Mouse (Mus musculus): ENCODE results near the gene 9630041A04Rik. TPM values are rescaled to one million over a fixed set of nuclear protein-coding genes. Genes with fewer than 3 reads are reported as not detected.

9630041A04Rik gene
- total RNA-seq (2021): not detected in 2 replicates
- long read RNA-seq: 0 reads

- DNase-seq: no peak
These were observed at the start of gene 9630041A04Rik for GRCm38 (mm10) chr9:101861596-101862471. Gene 9630041A04Rik (plus strand): TSS chr9:101861841.

GRCm38 (mm10) chr9:101823896-101824295 lies 37.7 kb upstream of the 9630041A04Rik start:
- no peak for DNase-seq

- no peak for DNase-seq
These were observed 36.0 kb upstream of the 9630041A04Rik start for GRCm38 (mm10) chr9:101825626-101826025.

GRCm38 (mm10) chr9:101833619-101834018 lies 28.0 kb upstream of the 9630041A04Rik start:
- no peak for DNase-seq

- DNase-seq: no peak
These were observed 20.5 kb upstream of the 9630041A04Rik start for GRCm38 (mm10) chr9:101841101-101841500.

- DNase-seq: no peak
These were observed 17.7 kb upstream of the 9630041A04Rik start for GRCm38 (mm10) chr9:101843893-101844292.

- DNase-seq: no peak
These were observed 15.9 kb upstream of the 9630041A04Rik start for GRCm38 (mm10) chr9:101845691-101846090.

GRCm38 (mm10) chr9:101862481-101863065 lies 932 bp downstream of the 9630041A04Rik start:
- DNase-seq: peak; percentile 33

- no peak for DNase-seq
These were observed 1.5 kb downstream of the 9630041A04Rik start for GRCm38 (mm10) chr9:101863130-101863529.

GRCm38 (mm10) chr9:101868593-101868992 lies 7.0 kb downstream of the 9630041A04Rik start:
- DNase-seq: no peak

- DNase-seq: no peak
These were observed 8.4 kb downstream of the 9630041A04Rik start for GRCm38 (mm10) chr9:101870034-101870433.

- no peak for DNase-seq
These were observed 13.7 kb downstream of the 9630041A04Rik start for GRCm38 (mm10) chr9:101875306-101875705.

- no peak for DNase-seq
These were observed 15.7 kb downstream of the 9630041A04Rik start for GRCm38 (mm10) chr9:101877109-101877987.

- no peak for DNase-seq
These were observed 21.7 kb downstream of the 9630041A04Rik start for GRCm38 (mm10) chr9:101883295-101883694.

GRCm38 (mm10) chr9:101897851-101898250 lies 36.2 kb downstream of the 9630041A04Rik start:
- DNase-seq: no peak

GRCm38 (mm10) chr9:101903406-101903805 lies 41.8 kb downstream of the 9630041A04Rik start:
- DNase-seq: no peak

- no peak for DNase-seq
These were observed 46.2 kb downstream of the 9630041A04Rik start for GRCm38 (mm10) chr9:101907747-101908255.

GRCm38 (mm10) chr9:101908849-101909248 lies 47.2 kb downstream of the 9630041A04Rik start:
- DNase-seq: no peak

- DNase-seq: no peak
These were observed 47.9 kb downstream of the 9630041A04Rik start for GRCm38 (mm10) chr9:101909491-101909890.

- no peak for DNase-seq
These were observed 49.7 kb downstream of the 9630041A04Rik start for GRCm38 (mm10) chr9:101911176-101911866.

- DNase-seq: no peak
These were observed 53.4 kb downstream of the 9630041A04Rik start for GRCm38 (mm10) chr9:101915082-101915481.

GRCm38 (mm10) chr9:101918771-101919170 lies 57.1 kb downstream of the 9630041A04Rik start:
- no peak for DNase-seq
